Mouse (Mus musculus) stomach, postnatal 0 days (tissue): ENCODE data around the gene Tpbpa. TPM values are rescaled to one million over a fixed set of nuclear protein-coding genes. Genes with fewer than 3 reads are reported as not detected.
"Not testable (repeated sequence)": the region's sequence is repeated elsewhere in the genome, so short reads cannot be mapped to it uniquely, and the experiment has no call there.

Source experiments
- ATAC-seq: fragments of 200-750 bp; cut with Nextera tagmentation; 2 replicates; pipeline ENCODE4 v1.8.0; 2017; ENCODE audit not compliant: low FRiP score, low TSS enrichment
- DNase-seq: peaks from one replicate; pipeline ENCODE4 v3.0.0-alpha.2; 2016; ENCODE audit warnings: low spot score
- H3K27ac ChIP-seq: fragments of 300-500 bp; sonication (generic); replicated peaks from 2 replicates; pipeline ENCODE4 v1.5.1; 2014; ENCODE audit warnings: mild to moderate bottlenecking, control low read depth
- H3K27me3 ChIP-seq: fragments of 300-500 bp; sonication (generic); 2 replicates; pipeline ENCODE4 v1.6.1; 2014; ENCODE audit warnings: low read length; ENCODE audit not compliant: control insufficient read depth, insufficient read depth
- H3K36me3 ChIP-seq: fragments of 300-500 bp; sonication (generic); 2 replicates; pipeline ENCODE4 v1.6.1; 2014; ENCODE audit warnings: low read length, mixed read lengths; ENCODE audit not compliant: control insufficient read depth, insufficient read depth
- H3K4me1 ChIP-seq: fragments of 300-500 bp; sonication (generic); replicated peaks from 2 replicates; pipeline ENCODE4 v1.6.1; 2014; ENCODE audit warnings: antibody characterized with exemption; ENCODE audit not compliant: control insufficient read depth, insufficient read depth
- H3K4me2 ChIP-seq: fragments of 300-500 bp; sonication (generic); replicated peaks from 2 replicates; pipeline ENCODE4 v1.6.1; 2014; ENCODE audit warnings: low read depth, mild to moderate bottlenecking, control low read depth, moderate library complexity
- H3K4me3 ChIP-seq: fragments of 300-500 bp; sonication (generic); 2 replicates; pipeline ENCODE4 v1.5.1; 2014; ENCODE audit warnings: low read depth, low read length, control low read depth
- H3K9ac ChIP-seq: fragments of 300-500 bp; sonication (generic); 2 replicates; pipeline ENCODE4 v1.6.1; 2014; ENCODE audit warnings: mild to moderate bottlenecking, low read length, control low read depth, mixed read lengths
- H3K9me3 ChIP-seq: fragments of 300-500 bp; sonication (generic); 2 replicates; pipeline ENCODE4 v1.6.1; 2016; ENCODE audit warnings: low read length; ENCODE audit not compliant: control insufficient read depth
- CTCF ChIP-seq: IDR thresholded peaks from 2 replicates; pipeline ENCODE4 v1.5.1; 2016; ENCODE audit warnings: antibody characterized with exemption, low read depth, mild to moderate bottlenecking, moderate library complexity
- EP300 ChIP-seq: optimal IDR thresholded peaks from 2 replicates; pipeline ENCODE3; 2016; ENCODE audit warnings: antibody characterized with exemption
- WGBS: fragments of 180-500 bp; shearing (Covaris S2); extraction: QIAGEN DNeasy Blood & Tissue Kit; methylation state at CpG from one replicate; pipeline ENCODE4 v1.1.7; 2014; 5-methylcytosine and 5-hydroxymethylcytosine counted together
- polyA plus RNA-seq: library from polyadenylated mRNA; unstranded; fragments of >200 nt; fragmentation: Nextera tagmentation; extraction: Ambion mirVana; gene quantifications from 2 replicates; pipeline ENCODE4 v1.2.1, GENCODE M21; 2015

The Tpbpa gene
- polyA plus RNA-seq: not detected in 2 replicates

DNA sequence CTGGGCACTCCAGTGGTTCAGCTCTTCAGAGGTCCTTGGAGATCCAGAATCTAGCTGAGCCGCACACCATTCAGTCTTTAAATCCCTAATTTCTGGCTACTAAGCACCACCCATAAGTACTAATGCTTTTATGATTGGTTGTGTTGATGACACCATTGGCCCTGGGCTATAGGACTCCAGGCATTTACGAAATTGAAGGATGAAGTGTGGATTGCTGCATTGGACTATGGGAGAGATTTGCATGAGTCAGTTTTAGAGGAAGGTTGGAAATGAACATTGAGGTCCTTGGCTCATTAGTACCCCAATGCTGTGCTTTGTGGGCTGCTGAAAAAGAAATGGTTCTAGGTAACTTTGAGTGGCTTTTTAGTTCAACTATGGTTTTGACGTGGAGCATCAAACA lies at the start of gene Tpbpa:
Gene Tpbpa, minus strand, starts transcription at position 101 of the 400 bp plus-strand sequence.
- not testable (repeated sequence) for H3K27me3 ChIP-seq, H3K4me1 ChIP-seq, H3K4me3 ChIP-seq, DNase-seq, H3K9ac ChIP-seq, H3K27ac ChIP-seq, H3K4me2 ChIP-seq, H3K9me3 ChIP-seq, ATAC-seq, H3K36me3 ChIP-seq
- 67% methylated on average over 3 of the region's 3 CpGs for WGBS

- WGBS: 71% methylated on average over 4 of the region's 5 CpGs
Observed at GRCm38 (mm10) chr13:60986915-60987314, 45.1 kb upstream of the Tpbpa start.

DNA sequence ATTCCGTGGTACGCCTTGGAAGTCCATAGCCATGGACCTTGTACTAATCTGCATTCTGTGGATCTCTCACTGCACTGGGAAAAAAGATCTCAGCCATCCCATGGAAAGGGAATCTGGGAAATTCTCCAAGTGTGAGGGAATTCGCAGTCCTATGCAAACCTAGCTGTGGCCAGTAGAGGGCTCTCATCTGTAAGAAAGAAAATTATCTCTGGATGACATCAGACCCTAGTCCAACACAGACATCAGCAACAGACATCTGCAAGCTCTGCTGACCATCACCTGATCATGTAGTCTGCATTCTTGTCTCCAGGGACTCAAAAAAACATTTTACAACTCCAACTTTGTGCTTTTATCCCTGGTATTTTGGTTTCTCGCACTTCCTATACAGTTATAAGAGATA lies 30.5 kb upstream of the Tpbpa start:
- H3K27me3 ChIP-seq, H3K9me3 ChIP-seq, H3K4me2 ChIP-seq, DNase-seq, H3K27ac ChIP-seq, ATAC-seq, H3K4me1 ChIP-seq, H3K9ac ChIP-seq, H3K36me3 ChIP-seq, H3K4me3 ChIP-seq: not testable (repeated sequence)
- 0 out of 2 replicates have a peak, but pooled peaks have one; percentile 13 for TF ChIP-seq CTCF
- 68% methylated on average over 4 of the region's 4 CpGs for WGBS

More at GRCm38 (mm10) chr13:60986915-60987314, 45.1 kb upstream of the Tpbpa start:
- H3K36me3 ChIP-seq, H3K4me3 ChIP-seq, H3K4me1 ChIP-seq, H3K27ac ChIP-seq, H3K27me3 ChIP-seq, DNase-seq, H3K4me2 ChIP-seq, H3K9ac ChIP-seq, ATAC-seq, H3K9me3 ChIP-seq: not testable (repeated sequence)

- WGBS: 32% methylated on average over 5 of the region's 5 CpGs
- not testable (repeated sequence) for H3K27me3 ChIP-seq, H3K27ac ChIP-seq, ATAC-seq, H3K4me3 ChIP-seq, DNase-seq, H3K9ac ChIP-seq, H3K9me3 ChIP-seq, H3K4me2 ChIP-seq, H3K36me3 ChIP-seq, H3K4me1 ChIP-seq
Observed at GRCm38 (mm10) chr13:60963985-60964384, 22.2 kb upstream of the Tpbpa start.

DNA sequence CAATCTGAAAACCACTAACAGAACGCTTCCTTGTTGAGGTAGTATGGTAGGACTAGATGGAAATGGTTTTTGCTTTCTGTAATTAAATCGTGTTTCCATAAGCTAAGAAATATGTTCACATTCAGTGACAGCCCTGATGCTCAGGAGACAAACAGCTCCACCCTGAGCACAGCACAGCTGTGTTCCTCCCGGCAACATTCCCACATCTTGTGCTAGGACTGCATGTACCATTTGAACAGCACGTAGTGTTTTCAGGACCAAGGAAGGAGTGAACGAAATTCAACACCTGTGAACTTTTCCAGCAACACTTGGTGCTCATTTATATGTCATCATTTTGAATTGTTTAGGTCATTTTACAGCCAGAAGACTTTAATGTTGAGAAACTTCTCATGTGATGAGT lies 19.9 kb upstream of the Tpbpa start:
- WGBS: 72% methylated on average over 5 of the region's 5 CpGs
- Histone ChIP-seq H3K9ac (no peak overlapping the region), H3K36me3 (no peaks in the 10 kb centered on the region), H3K4me2 (no peak overlapping the region), H3K4me3 (no peak overlapping the region), H3K4me1 (no peaks in the 10 kb centered on the region), H3K27ac (no peak overlapping the region), H3K9me3 (no peaks in the 10 kb centered on the region), H3K27me3 (no peaks in the 10 kb centered on the region)
- DNase-seq: no peak
- ATAC-seq: no peak
- TF ChIP-seq CTCF (no peak), EP300 (no peak)

DNA sequence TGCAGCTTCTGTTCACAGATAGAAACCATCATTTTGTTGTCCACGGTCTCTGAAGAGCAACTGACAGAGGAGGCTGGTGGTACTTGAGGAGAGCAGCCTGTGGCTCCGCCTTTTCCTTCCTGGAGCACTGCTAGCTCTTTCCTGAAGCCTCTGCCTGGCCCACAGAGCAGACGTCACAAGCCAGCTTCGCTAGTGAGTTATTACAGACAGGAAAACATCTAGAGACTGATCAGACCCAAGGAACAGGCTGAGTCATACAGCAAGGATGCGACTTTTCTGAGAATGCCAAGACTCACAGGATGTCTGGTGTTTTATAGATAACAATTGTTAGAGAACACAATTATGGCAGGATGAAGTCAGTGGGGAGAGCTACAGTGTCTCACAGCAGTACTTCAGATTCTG lies 5.3 kb downstream of the Tpbpa start, which contains the start of the genes Gm49391 and Ctla2a:
Gene Gm49391, minus strand, starts transcription at position 72 of the 402 bp plus-strand sequence.
Gene Ctla2a, minus strand, starts transcription at position 126 of the 402 bp plus-strand sequence.
- Histone ChIP-seq H3K27me3 (no peaks in the 10 kb centered on the region), H3K27ac (no peak within 1 kb of the TSS; the same call in 1 of the 2 replicates), H3K4me2 (no peak within 1 kb of the TSS), H3K36me3 (no peaks in the 10 kb centered on the region), H3K4me3 (no peak within 1 kb of the TSS), H3K9ac (no peak within 1 kb of the TSS), H3K4me1 (no peaks in the 10 kb centered on the region), H3K9me3 (no peaks in the 10 kb centered on the region)
- DNase-seq (no peak), ATAC-seq (no peak; the same call in 1 of the 2 replicates)
- 56% methylated on average over 5 of the region's 5 CpGs for WGBS
- TF ChIP-seq CTCF (no peak), EP300 (no peak)

DNA sequence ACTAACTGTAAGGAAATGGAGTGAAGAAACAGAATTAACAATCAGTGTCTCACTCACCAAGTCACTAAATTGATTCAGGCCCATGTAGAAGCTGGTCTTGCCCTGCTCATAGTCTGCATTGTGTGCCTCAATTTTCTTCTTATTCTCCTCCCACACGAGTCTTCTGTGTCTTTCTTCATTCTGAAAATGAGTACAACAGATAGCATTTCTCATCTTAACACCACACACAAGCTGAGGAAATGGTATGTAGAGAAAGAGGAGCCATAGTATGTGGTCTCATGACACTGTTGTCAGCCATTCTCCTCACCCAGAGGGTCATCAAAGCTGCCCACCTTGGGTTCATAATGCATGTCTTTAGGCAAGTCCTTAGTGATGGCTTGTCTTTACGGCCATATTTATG lies 6.3 kb downstream of the Tpbpa start, which contains the start of gene Gm49393:
Gene Gm49393, minus strand, starts transcription at position 101 of the 400 bp plus-strand sequence.
- not testable (repeated sequence) for DNase-seq, H3K4me1 ChIP-seq, H3K4me3 ChIP-seq

GRCm38 (mm10) chr13:60904780-60905179 lies 37.0 kb downstream of the Tpbpa start, which contains the start of gene Tpbpb:
TSS of gene Tpbpb (minus strand) at chr13:60904880.
- ATAC-seq, DNase-seq, H3K4me2 ChIP-seq, H3K4me1 ChIP-seq, H3K4me3 ChIP-seq, H3K36me3 ChIP-seq, H3K27me3 ChIP-seq, H3K9ac ChIP-seq, H3K9me3 ChIP-seq, H3K27ac ChIP-seq: not testable (repeated sequence)
- 73% methylated on average over 2 of the region's 2 CpGs for WGBS

More for the DNA sequence above, 6.3 kb downstream of the Tpbpa start, which contains the start of gene Gm49393:
- H3K9ac ChIP-seq, H3K27me3 ChIP-seq, H3K27ac ChIP-seq, ATAC-seq, H3K4me2 ChIP-seq, H3K36me3 ChIP-seq, H3K9me3 ChIP-seq: not testable (repeated sequence)
- 52% methylated on average over 2 of the region's 2 CpGs for WGBS
